Mouse (Mus musculus) liver, postnatal 0 days (tissue): ENCODE measurements at regions not wholly inside any gene's neighbourhood (a gene's known extent, or its start where the extent isn't known, plus 50 kb on each side); places are given as distances from the start of the nearest gene placed in this dataset.

Experiments used
- ATAC-seq: fragments of 200-750 bp; cut with Nextera tagmentation; 2 replicates; pipeline ENCODE4 v1.8.0; 2017; ENCODE audit warnings: mild to moderate bottlenecking, moderate library complexity
- DNase-seq: peaks from one replicate; pipeline ENCODE4 v3.0.0-alpha.2; 2016
- H3K27ac ChIP-seq: fragments of 300-500 bp; sonication (generic); 2 replicates; pipeline ENCODE4 v1.5.1; 2014; ENCODE audit warnings: antibody characterized with exemption, moderate library complexity, mild to moderate bottlenecking, low read depth
- H3K27me3 ChIP-seq: fragments of 300-500 bp; sonication (generic); 2 replicates; pipeline ENCODE4 v1.6.1; 2014; ENCODE audit warnings: low read length, control low read depth, mixed read lengths; ENCODE audit not compliant: insufficient read depth
- H3K36me3 ChIP-seq: fragments of 300-500 bp; sonication (generic); replicated peaks from 2 replicates; pipeline ENCODE4 v1.6.1; 2014; ENCODE audit warnings: mild to moderate bottlenecking, control low read depth, low read length, moderate library complexity, mixed read lengths; ENCODE audit not compliant: insufficient read depth
- H3K4me1 ChIP-seq: fragments of 300-500 bp; sonication (generic); 2 replicates; pipeline ENCODE4 v1.6.1; 2014; ENCODE audit warnings: antibody characterized with exemption, mild to moderate bottlenecking, control low read depth; ENCODE audit not compliant: insufficient read depth
- H3K4me2 ChIP-seq: fragments of 300-500 bp; sonication (generic); 2 replicates; pipeline ENCODE4 v1.6.1; 2014; ENCODE audit warnings: low read depth, mild to moderate bottlenecking, low read length, moderate library complexity, mixed read lengths
- H3K4me3 ChIP-seq: fragments of 300-500 bp; sonication (generic); 2 replicates; pipeline ENCODE4 v1.5.1; 2014; ENCODE audit warnings: low read depth, low read length
- H3K9ac ChIP-seq: fragments of 300-500 bp; sonication (generic); replicated peaks from 2 replicates; pipeline ENCODE4 v1.6.1; 2014; ENCODE audit warnings: mild to moderate bottlenecking, moderate library complexity
- H3K9me3 ChIP-seq: fragments of 300-500 bp; sonication (generic); 2 replicates; pipeline ENCODE4 v1.6.1; 2016; ENCODE audit warnings: mild to moderate bottlenecking, control low read depth, low read length, mixed read lengths
- CTCF ChIP-seq: sonication (generic); IDR thresholded peaks from 2 replicates; pipeline ENCODE4 v1.5.1; 2016; ENCODE audit warnings: antibody characterized with exemption, low read depth
- EP300 ChIP-seq: IDR thresholded peaks from 2 replicates; pipeline ENCODE4 v1.6.1; 2016; ENCODE audit warnings: antibody characterized with exemption, low read depth, mild to moderate bottlenecking
- WGBS: fragments of 180-500 bp; shearing (Covaris S2); extraction: QIAGEN DNeasy Blood & Tissue Kit; methylation state at CpG from one replicate; pipeline ENCODE4 v1.1.7; 2014; ENCODE audit not compliant: insufficient replicate concordance; 5-methylcytosine and 5-hydroxymethylcytosine counted together

DNA sequence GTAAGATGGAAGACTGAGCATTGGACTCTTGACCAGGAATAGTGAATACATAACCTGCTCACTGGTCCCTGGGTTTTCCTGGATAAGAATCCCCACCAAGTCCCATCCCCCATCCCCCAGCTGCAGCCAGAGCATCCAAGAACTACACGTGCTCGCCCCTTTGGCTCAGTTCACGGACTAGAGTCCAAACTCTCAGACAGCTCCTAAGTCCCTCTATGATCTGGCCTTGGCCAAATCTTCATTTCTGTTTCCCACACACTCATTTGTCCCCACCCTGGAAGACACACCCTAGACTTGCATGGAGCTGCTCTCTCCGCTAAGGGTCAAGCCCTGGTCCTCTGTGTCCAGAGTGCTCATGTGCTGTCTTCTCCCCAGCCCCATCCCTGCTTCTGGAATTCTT is 139.9 kb downstream of the Tmx1 start:
- Histone ChIP-seq H3K27ac (no peak overlapping the region), H3K4me3 (no peak overlapping the region), H3K9ac (no peak overlapping the region), H3K4me1 (no peaks in the 10 kb centered on the region), H3K27me3 (no peaks in the 10 kb centered on the region), H3K36me3 (no peaks in the 10 kb centered on the region), H3K4me2 (no peak overlapping the region), H3K9me3 (no peaks in the 10 kb centered on the region)
- TF ChIP-seq CTCF: no peak
- no peak for ATAC-seq
- 86% methylated on average over 4 of the region's 4 CpGs for WGBS
- no peak for DNase-seq

DNA sequence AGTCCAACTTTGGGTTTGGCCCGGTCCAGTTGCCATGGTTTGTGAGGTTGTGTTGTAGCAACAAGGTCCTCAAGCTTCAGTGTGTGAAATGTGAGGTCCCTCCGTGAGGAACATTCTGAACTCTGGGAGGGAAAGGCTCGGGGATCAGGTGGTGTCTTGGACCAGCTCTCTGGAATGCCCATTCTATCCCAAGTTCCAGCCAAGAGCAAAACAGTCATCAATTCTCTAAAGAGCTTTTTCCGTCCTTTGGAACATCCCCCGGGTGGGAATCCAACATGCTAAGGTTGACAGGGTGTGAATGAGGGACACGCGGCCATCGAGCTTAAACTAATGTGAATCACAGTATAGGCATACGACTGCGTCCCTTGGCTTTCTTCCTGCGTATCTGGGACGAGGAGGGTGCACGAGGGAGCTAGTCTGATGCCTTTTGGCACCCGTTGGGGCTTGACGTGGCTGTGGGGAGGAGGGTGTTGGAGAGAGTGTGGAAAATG is 145.4 kb downstream of the Tmx1 start:
- 83% methylated on average over 15 of the region's 15 CpGs for WGBS
- H3K27me3 ChIP-seq: no peaks in the 10 kb centered on the region
- ATAC-seq: no peak

DNA sequence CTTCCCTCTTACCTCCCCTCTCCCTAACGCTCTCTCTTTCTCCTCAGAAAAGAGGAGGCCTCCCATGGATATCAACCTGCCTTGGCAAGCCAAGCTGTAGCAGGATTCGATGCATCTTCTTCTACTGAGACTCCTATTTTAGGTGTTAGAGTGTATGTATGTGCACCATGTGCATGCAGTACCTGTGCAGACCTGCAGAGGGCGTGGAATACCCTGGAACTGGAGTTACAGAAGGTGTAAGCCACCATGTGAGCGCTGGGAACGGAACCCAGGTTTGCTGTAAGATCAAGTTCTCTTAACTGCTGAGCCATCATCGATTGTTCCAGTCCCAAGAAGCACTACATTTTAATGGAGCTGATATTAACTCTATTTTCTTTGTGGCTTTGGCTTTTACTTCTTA is 146.8 kb downstream of the Tmx1 start:
- no peak overlapping the region for H3K4me2 ChIP-seq
- peaks cover 3% of the 10 kb centered on the region; the same call in 1 of the 2 replicates for H3K9me3 ChIP-seq
- no peak overlapping the region for H3K4me3 ChIP-seq
- ATAC-seq (no peak), DNase-seq (no peak)
- no peak overlapping the region for H3K27ac ChIP-seq
- no peaks in the 10 kb centered on the region for H3K4me1 ChIP-seq
- WGBS: 71% methylated on average over 6 of the region's 6 CpGs
- no peaks in the 10 kb centered on the region for H3K27me3 ChIP-seq
- TF ChIP-seq EP300: no peak
- TF ChIP-seq CTCF: peak; percentile 37
- no peaks in the 10 kb centered on the region for H3K36me3 ChIP-seq
- no peak overlapping the region for H3K9ac ChIP-seq

More for the DNA sequence above, 145.4 kb downstream of the Tmx1 start:
- Histone ChIP-seq H3K36me3 (no peaks in the 10 kb centered on the region), H3K9ac (no peak overlapping the region), H3K4me3 (no peak overlapping the region), H3K9me3 (peaks cover 3% of the 10 kb centered on the region; the same call in 1 of the 2 replicates), H3K4me2 (no peak overlapping the region), H3K27ac (no peak overlapping the region), H3K4me1 (no peaks in the 10 kb centered on the region)
- TF ChIP-seq EP300: no peak
- no peak for TF ChIP-seq CTCF
- DNase-seq: no peak

DNA sequence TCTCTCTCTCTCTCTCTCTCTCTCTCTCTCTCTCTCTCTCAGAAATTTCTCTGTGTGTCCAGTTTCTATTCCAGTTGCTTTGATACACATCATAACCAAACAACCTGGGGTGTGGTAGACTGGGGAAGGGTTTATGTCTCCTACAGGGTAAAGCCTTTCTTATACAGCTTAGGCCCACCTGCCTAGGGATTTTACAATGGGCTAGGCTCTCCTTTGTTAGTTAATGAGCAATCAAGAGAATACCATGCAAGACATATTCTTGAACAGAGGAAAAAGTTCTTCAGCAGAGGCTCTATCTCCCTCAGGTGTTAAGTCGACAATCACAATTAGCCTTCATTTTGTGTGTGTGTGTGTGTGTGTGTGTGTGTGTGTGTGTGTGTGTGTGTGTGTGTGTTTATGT is 151.0 kb downstream of the Tmx1 start:
- Histone ChIP-seq H3K9me3 (peaks cover 3% of the 10 kb centered on the region; the same call in 1 of the 2 replicates), H3K4me1 (no peaks in the 10 kb centered on the region), H3K36me3 (no peaks in the 10 kb centered on the region), H3K27ac (no peak overlapping the region), H3K4me2 (no peak overlapping the region), H3K4me3 (no peak overlapping the region), H3K9ac (no peak overlapping the region), H3K27me3 (no peaks in the 10 kb centered on the region)
- no peak for TF ChIP-seq CTCF
- TF ChIP-seq EP300: no peak
- ATAC-seq (no peak), DNase-seq (no peak)
- WGBS: 93% methylated on average over 1 of the region's 1 CpGs

DNA sequence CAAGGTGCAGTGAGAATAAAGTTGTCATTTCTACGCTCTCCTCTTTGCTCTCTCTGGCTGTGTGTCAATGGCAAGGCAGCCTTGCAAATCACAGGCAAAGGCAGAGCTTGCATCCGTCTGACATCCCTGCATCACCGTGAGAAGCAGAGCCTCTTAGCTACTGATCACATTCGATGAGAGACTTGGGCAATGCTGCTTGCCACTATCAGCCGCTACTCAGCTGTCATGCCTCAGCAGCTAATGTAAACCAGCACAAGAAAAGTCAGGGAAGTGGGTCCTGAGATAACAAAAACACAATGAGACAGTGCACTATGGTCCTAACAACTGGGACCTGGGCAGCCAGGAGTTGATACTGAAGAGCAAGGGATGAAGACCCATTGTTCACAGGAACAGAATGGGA is 155.8 kb downstream of the Tmx1 start:
- 56% methylated on average over 5 of the region's 5 CpGs for WGBS
- no peaks in the 10 kb centered on the region for H3K9me3 ChIP-seq
- no peak overlapping the region for H3K9ac ChIP-seq

DNA sequence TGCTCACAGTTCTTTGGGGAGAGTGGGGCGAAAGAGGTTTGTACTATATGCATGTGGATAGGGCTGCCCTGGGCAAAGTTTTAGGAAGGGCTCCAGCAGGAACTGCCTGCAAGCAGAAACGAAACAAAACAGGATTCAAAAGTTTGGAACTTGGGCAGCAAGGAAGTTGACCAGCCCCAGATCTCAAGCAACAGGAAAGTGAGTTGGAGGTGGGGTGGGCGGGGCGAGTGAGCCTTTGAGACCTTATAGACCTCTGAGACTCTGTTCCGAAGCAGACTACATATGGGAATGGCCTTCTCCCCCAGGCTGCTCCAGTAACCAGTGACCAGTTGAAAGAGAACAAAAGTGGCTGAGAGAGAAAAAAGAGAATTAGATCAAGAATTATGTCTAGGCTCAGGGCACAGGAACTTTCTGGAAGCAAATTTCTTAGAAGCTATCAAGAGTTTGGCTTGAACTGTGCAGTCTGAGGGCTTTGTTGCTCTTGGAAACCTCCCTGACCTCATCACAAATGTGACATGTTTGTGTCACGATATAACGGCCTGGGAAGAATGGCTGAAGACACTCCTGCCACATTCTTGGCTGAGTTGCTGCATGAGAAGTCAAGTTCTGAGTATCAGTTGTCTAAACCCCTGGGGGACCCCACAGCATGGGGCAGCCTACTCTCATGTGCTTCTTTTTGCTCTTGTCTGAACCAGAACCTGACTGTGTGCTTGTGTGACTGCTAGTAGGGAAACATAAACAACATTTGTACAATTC is 156.4 kb downstream of the Tmx1 start:
- Histone ChIP-seq H3K27me3 (no peaks in the 10 kb centered on the region), H3K4me3 (no peak overlapping the region), H3K9me3 (no peaks in the 10 kb centered on the region), H3K27ac (no peak overlapping the region), H3K4me1 (no peaks in the 10 kb centered on the region), H3K9ac (no peak overlapping the region), H3K36me3 (no peaks in the 10 kb centered on the region), H3K4me2 (no peak overlapping the region)
- 74% methylated on average over 7 of the region's 7 CpGs for WGBS
- TF ChIP-seq EP300: no peak
- no peak for TF ChIP-seq CTCF
- DNase-seq (no peak), ATAC-seq (no peak)

More for the DNA sequence above, 155.8 kb downstream of the Tmx1 start:
- no peak for DNase-seq
- H3K27me3 ChIP-seq: no peaks in the 10 kb centered on the region
- TF ChIP-seq EP300 (no peak), CTCF (no peak)
- no peaks in the 10 kb centered on the region for H3K4me1 ChIP-seq
- no peak overlapping the region for H3K4me2 ChIP-seq
- no peak for ATAC-seq
- no peak overlapping the region for H3K4me3 ChIP-seq
- no peaks in the 10 kb centered on the region for H3K36me3 ChIP-seq
- no peak overlapping the region for H3K27ac ChIP-seq
